Mouse (Mus musculus) heart, embryonic 10.5 days (tissue): ENCODE results near the gene Setd1b. TPM values are rescaled to one million over a fixed set of nuclear protein-coding genes. Genes with fewer than 3 reads are reported as not detected.
"Not testable (repeated sequence)": the region's sequence is repeated elsewhere in the genome, so short reads cannot be mapped to it uniquely, and the experiment has no call there.

Experiments
- DNase-seq: peaks from one replicate; pipeline ENCODE4 v3.0.0-alpha.2; 2017; ENCODE audit warnings: low spot score
- H3K27ac ChIP-seq: fragments of 300-500 bp; sonication (generic); 2 replicates; pipeline ENCODE4 v1.5.1; 2016; ENCODE audit warnings: mild to moderate bottlenecking
- H3K27me3 ChIP-seq: fragments of 300-500 bp; sonication (generic); 2 replicates; pipeline ENCODE4 v1.6.1; 2016; ENCODE audit warnings: mild to moderate bottlenecking; ENCODE audit not compliant: poor library complexity, insufficient read depth, severe bottlenecking
- H3K36me3 ChIP-seq: fragments of 300-500 bp; sonication (generic); 2 replicates; pipeline ENCODE4 v1.6.1; 2016; ENCODE audit warnings: mild to moderate bottlenecking, moderate library complexity
- H3K4me1 ChIP-seq: fragments of 300-500 bp; sonication (generic); 2 replicates; pipeline ENCODE4 v1.6.1; 2016; ENCODE audit warnings: mild to moderate bottlenecking
- H3K4me3 ChIP-seq: fragments of 300-500 bp; sonication (generic); 2 replicates; pipeline ENCODE4 v1.5.1; 2016; ENCODE audit warnings: mild to moderate bottlenecking, moderate library complexity
- H3K9me3 ChIP-seq: fragments of 300-500 bp; sonication (generic); 2 replicates; pipeline ENCODE4 v1.6.1; 2016; ENCODE audit warnings: mild to moderate bottlenecking, moderate library complexity
- WGBS: fragments of 180-500 bp; shearing (Covaris S2); methylation state at CpG from one replicate; pipeline ENCODE4 v1.1.7; 2016; 5-methylcytosine and 5-hydroxymethylcytosine counted together
- polyA plus RNA-seq: library from polyadenylated mRNA; unstranded; fragments of >200 nt; fragmentation: Nextera tagmentation; extraction: Ambion mirVana; gene quantifications from 2 replicates; pipeline ENCODE4 v1.2.1, GENCODE M21; 2016

The Setd1b gene
- polyA plus RNA-seq, 1 experiment from 2014 or later: 9.8 TPM

GRCm38 (mm10) chr5:123191427-123191826 lies 49.4 kb downstream of the Setd1b start:
- Histone ChIP-seq H3K27ac (no peak overlapping the region), H3K9me3 (no peaks in the 10 kb centered on the region), H3K4me1 (no peaks in the 10 kb centered on the region), H3K36me3 (no peaks in the 10 kb centered on the region), H3K4me3 (no peak overlapping the region), H3K27me3 (peaks cover 3% of the 10 kb centered on the region; the same call in 1 of the 2 replicates)
- DNase-seq: no peak
- 72% methylated on average over 6 of the region's 6 CpGs for WGBS

- peak; percentile 65 for DNase-seq
- 60% methylated on average over 9 of the region's 9 CpGs for WGBS
Measured at GRCm38 (mm10) chr5:123192606-123193150, 50.7 kb downstream of the Setd1b start.

GRCm38 (mm10) chr5:123193436-123193835 lies 51.4 kb downstream of the Setd1b start:
- H3K9me3 ChIP-seq: no peaks in the 10 kb centered on the region
- H3K4me1 ChIP-seq: no peaks in the 10 kb centered on the region
- H3K36me3 ChIP-seq: no peaks in the 10 kb centered on the region
- WGBS: 69% methylated on average over 5 of the region's 5 CpGs
- DNase-seq: peak; percentile 66
- no peak overlapping the region for H3K4me3 ChIP-seq
- H3K27me3 ChIP-seq: peaks cover 3% of the 10 kb centered on the region; the same call in 1 of the 2 replicates
- no peak overlapping the region for H3K27ac ChIP-seq

More at GRCm38 (mm10) chr5:123192606-123193150, 50.7 kb downstream of the Setd1b start:
- no peak overlapping the region for H3K27ac ChIP-seq
- no peaks in the 10 kb centered on the region for H3K36me3 ChIP-seq
- H3K27me3 ChIP-seq: peaks cover 3% of the 10 kb centered on the region; the same call in 1 of the 2 replicates
- H3K4me1 ChIP-seq: no peaks in the 10 kb centered on the region
- H3K4me3 ChIP-seq: no peak overlapping the region
- no peaks in the 10 kb centered on the region for H3K9me3 ChIP-seq

GRCm38 (mm10) chr5:123194856-123195255 lies 52.9 kb downstream of the Setd1b start:
- no peaks in the 10 kb centered on the region for H3K4me1 ChIP-seq
- no peaks in the 10 kb centered on the region for H3K9me3 ChIP-seq
- peak; percentile 66 for DNase-seq
- no peak overlapping the region for H3K27ac ChIP-seq
- H3K27me3 ChIP-seq: peaks cover 3% of the 10 kb centered on the region; the same call in 1 of the 2 replicates
- 78% methylated on average over 6 of the region's 6 CpGs for WGBS
- no peaks in the 10 kb centered on the region for H3K36me3 ChIP-seq
- no peak overlapping the region for H3K4me3 ChIP-seq

GRCm38 (mm10) chr5:123195500-123196000 lies 53.6 kb downstream of the Setd1b start:
- peak; percentile 64 for DNase-seq
- Histone ChIP-seq H3K9me3 (no peaks in the 10 kb centered on the region), H3K27me3 (peaks cover 3% of the 10 kb centered on the region; the same call in 1 of the 2 replicates), H3K4me1 (no peaks in the 10 kb centered on the region), H3K4me3 (no peak overlapping the region), H3K27ac (no peak overlapping the region), H3K36me3 (no peaks in the 10 kb centered on the region)
- 87% methylated on average over 16 of the region's 16 CpGs for WGBS

- 75% methylated on average over 4 of the region's 4 CpGs for WGBS
- H3K27ac ChIP-seq: no peak overlapping the region
- no peaks in the 10 kb centered on the region for H3K36me3 ChIP-seq
- DNase-seq: peak; percentile 35
- H3K4me3 ChIP-seq: no peak overlapping the region
- H3K9me3 ChIP-seq: no peaks in the 10 kb centered on the region
- peaks cover 3% of the 10 kb centered on the region; the same call in 1 of the 2 replicates for H3K27me3 ChIP-seq
- no peaks in the 10 kb centered on the region for H3K4me1 ChIP-seq
Measured at GRCm38 (mm10) chr5:123196746-123197145, 54.8 kb downstream of the Setd1b start.

GRCm38 (mm10) chr5:123198523-123198922 lies 56.5 kb downstream of the Setd1b start:
- whole genome bisulfite sequencing: 62% methylated on average over 4 of the region's 4 CpGs

GRCm38 (mm10) chr5:123200816-123201522 lies 59.0 kb downstream of the Setd1b start:
- not testable (repeated sequence) for H3K4me1 ChIP-seq, H3K36me3 ChIP-seq, H3K27me3 ChIP-seq, H3K4me3 ChIP-seq, H3K9me3 ChIP-seq, H3K27ac ChIP-seq
- DNase-seq: peak; percentile 6
- WGBS: 78% methylated on average over 6 of the region's 7 CpGs

More at GRCm38 (mm10) chr5:123198523-123198922, 56.5 kb downstream of the Setd1b start:
- Histone ChIP-seq H3K27ac (no peak overlapping the region), H3K27me3 (0 out of 2 replicates have a peak, but pooled peaks cover 3% of the 10 kb centered on the region), H3K4me3 (no peak overlapping the region), H3K36me3 (no peaks in the 10 kb centered on the region), H3K4me1 (no peaks in the 10 kb centered on the region), H3K9me3 (no peaks in the 10 kb centered on the region)
- DNase-seq: peak; percentile 71

- no peak overlapping the region for H3K27ac ChIP-seq
Measured at GRCm38 (mm10) chr5:123201523-123201892, 59.5 kb downstream of the Setd1b start.

GRCm38 (mm10) chr5:123201987-123202386 lies 60.0 kb downstream of the Setd1b start:
- Histone ChIP-seq H3K27me3 (no peaks in the 10 kb centered on the region), H3K9me3 (no peaks in the 10 kb centered on the region), H3K4me3 (no peak overlapping the region), H3K4me1 (no peaks in the 10 kb centered on the region), H3K27ac (no peak overlapping the region), H3K36me3 (no peaks in the 10 kb centered on the region)
- WGBS: 69% methylated on average over 5 of the region's 5 CpGs
- peak; percentile 20 for DNase-seq

More at GRCm38 (mm10) chr5:123201523-123201892, 59.5 kb downstream of the Setd1b start:
- 80% methylated on average over 7 of the region's 7 CpGs for WGBS
- DNase-seq: no peak
- Histone ChIP-seq H3K9me3 (no peaks in the 10 kb centered on the region), H3K4me1 (no peaks in the 10 kb centered on the region), H3K27me3 (no peaks in the 10 kb centered on the region), H3K4me3 (no peak overlapping the region), H3K36me3 (no peaks in the 10 kb centered on the region)

- H3K27me3 ChIP-seq, H3K36me3 ChIP-seq, H3K9me3 ChIP-seq, H3K27ac ChIP-seq, H3K4me1 ChIP-seq, H3K4me3 ChIP-seq: not testable (repeated sequence)
- DNase-seq: peak; percentile 31
- WGBS: 47% methylated on average over 4 of the region's 4 CpGs
Measured at GRCm38 (mm10) chr5:123202771-123203170, 60.8 kb downstream of the Setd1b start.

- not testable (repeated sequence) for H3K27ac ChIP-seq, H3K4me3 ChIP-seq, H3K36me3 ChIP-seq, H3K4me1 ChIP-seq, H3K27me3 ChIP-seq, H3K9me3 ChIP-seq
- 81% methylated on average over 7 of the region's 7 CpGs for WGBS
- peak; percentile 24 for DNase-seq
Measured at GRCm38 (mm10) chr5:123203591-123203990, 61.6 kb downstream of the Setd1b start.
